Mouse (Mus musculus) left cerebral cortex, adult 8-10 months (tissue): ENCODE measurements at regions not wholly inside any gene's neighbourhood (a gene's known extent, or its start where the extent isn't known, plus 50 kb on each side); places are given as distances from the start of the nearest gene placed in this dataset.

Experiments used
- DNase-seq, 2 experiments: peaks; one replicate each; pipeline ENCODE4 v3.0.0; 2022; ENCODE audit warnings: low spot score in 2 of 2

GRCm38 (mm10) chr2:45197955-45198631, 80.9 kb upstream of the Zeb2 start:
- DNase-seq = no peak

GRCm38 (mm10) chr2:45197342-45197741, 80.1 kb upstream of the Zeb2 start:
- no peak for DNase-seq

GRCm38 (mm10) chr2:45196511-45196910, 79.3 kb upstream of the Zeb2 start:
- DNase-seq = no peak

- DNase-seq = no peak
These were observed 77.1 kb upstream of the Zeb2 start for GRCm38 (mm10) chr2:45194335-45194734.

GRCm38 (mm10) chr2:45185621-45185999, 68.4 kb upstream of the Zeb2 start:
- no peak for DNase-seq

- no peak for DNase-seq
These were observed 67.8 kb upstream of the Zeb2 start for GRCm38 (mm10) chr2:45184704-45185620.

- no peak for DNase-seq
These were observed 67.0 kb upstream of the Zeb2 start for GRCm38 (mm10) chr2:45184149-45184548.

- DNase-seq = no peak
These were observed 65.7 kb upstream of the Zeb2 start for GRCm38 (mm10) chr2:45182876-45183275.

GRCm38 (mm10) chr2:45181552-45181951, 64.4 kb upstream of the Zeb2 start:
- peak in 1 of 2 experiments; percentile 13 for DNase-seq

- no peak for DNase-seq
These were observed 61.8 kb upstream of the Zeb2 start for GRCm38 (mm10) chr2:45178849-45179453.

- no peak for DNase-seq
These were observed 55.2 kb upstream of the Zeb2 start for GRCm38 (mm10) chr2:45172382-45172781.

GRCm38 (mm10) chr2:45171520-45172173, 54.5 kb upstream of the Zeb2 start:
- DNase-seq = no peak

- DNase-seq = no peak
These were observed 53.1 kb upstream of the Zeb2 start for GRCm38 (mm10) chr2:45170272-45170671.

- DNase-seq = no peak
These were observed 52.4 kb upstream of the Zeb2 start for GRCm38 (mm10) chr2:45169429-45170070.

- no peak for DNase-seq
These were observed 51.4 kb upstream of the Zeb2 start for GRCm38 (mm10) chr2:45168606-45169005.
